Mouse (Mus musculus) ovary, postnatal 10 days (tissue): ENCODE data around the gene Olfr1111.
"Not testable (repeated sequence)": the region's sequence is repeated elsewhere in the genome, so short reads cannot be mapped to it uniquely, and the experiment has no call there.

ENCODE experiments used
- DNase-seq: peaks from one replicate; pipeline ENCODE4 v3.0.0; 2022; ENCODE audit warnings: low spot score

Olfr1111 gene

DNA sequence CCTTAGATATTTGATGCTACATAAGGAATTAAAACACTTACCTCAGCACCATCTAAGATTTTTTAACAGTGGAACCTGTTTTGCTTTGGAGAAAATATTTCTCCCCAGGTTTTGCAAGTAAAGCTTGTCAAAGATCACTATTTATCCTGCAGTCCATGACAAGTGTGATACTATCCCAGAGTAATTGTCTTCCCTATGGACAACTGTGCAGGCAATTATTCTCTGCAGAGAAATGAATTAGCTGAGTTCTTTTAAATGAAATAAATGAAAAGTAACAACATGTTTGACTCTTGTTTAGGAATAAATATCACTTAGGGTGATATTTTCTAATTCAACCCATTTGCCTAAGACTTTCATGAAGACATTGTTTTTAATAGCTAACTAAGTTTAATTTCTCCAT, at the start of gene Olfr1111:
Olfr1111 (minus strand) TSS at position 101 of the 400 bp plus-strand sequence.
- DNase-seq = no peak

DNA sequence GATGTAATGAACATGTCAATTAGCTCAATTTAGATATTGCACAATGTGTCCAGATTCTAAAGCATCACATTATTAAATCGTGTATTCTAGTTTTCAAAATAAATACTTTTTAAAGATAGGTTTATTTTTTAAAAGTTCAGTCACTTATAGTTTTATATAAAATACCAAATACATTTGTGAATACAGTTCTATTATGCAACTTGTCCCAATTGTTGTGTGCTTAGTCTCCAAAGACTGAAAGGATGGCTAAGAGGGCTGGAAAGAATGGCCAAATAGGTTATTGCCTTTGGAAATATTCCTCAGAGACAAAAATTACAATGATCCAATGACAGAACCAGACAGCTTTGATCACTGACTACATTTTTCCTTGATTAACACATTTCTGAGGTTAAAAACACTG, 35.1 kb upstream of the Olfr1111 start, which contains the start of gene Olfr1112:
Olfr1112 (plus strand) TSS at position 301 of the 400 bp plus-strand sequence.
- no peak for DNase-seq

DNA sequence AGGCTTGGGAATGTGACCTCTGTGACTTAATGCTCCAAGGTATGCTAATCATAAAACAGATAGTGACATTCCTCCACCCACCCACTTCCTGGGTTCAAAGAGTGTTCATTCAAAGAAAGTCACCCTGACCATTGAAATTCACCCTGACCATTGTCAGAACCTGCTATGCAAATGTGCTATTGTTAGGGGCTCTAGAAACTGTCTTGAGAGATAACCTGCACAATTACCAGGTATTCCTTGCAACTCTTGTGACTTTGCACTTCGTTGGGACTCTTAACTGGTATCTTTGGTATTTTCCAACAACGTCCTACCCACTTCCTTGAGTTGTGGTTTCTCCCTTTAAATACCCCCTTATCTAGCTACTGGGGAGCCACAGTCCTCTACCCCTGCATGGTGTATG, 15.3 kb upstream of the Olfr1111 start:
- not testable (repeated sequence) for DNase-seq

DNA sequence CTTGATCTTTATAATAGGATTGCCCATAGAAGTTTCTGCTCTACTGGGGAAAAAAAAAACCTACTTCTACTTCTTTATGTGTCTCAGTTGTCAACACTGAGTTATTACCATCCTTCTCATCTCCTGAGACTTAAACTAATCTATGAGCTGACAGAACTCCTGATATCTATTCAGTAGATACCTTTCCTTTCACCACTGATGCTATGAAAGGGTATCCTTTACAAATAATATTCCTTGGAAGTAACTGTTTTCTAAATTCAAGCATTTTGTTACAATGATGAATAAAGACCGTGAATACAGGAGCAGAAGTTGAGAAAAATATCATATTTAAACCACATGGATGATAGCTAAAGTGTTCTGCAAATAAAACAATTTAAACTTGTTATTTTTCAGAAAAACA, 12.2 kb downstream of the Olfr1111 start, which contains the start of gene Olfr1110:
Olfr1110 (minus strand) TSS at position 101 of the 400 bp plus-strand sequence.
- no peak for DNase-seq

DNA sequence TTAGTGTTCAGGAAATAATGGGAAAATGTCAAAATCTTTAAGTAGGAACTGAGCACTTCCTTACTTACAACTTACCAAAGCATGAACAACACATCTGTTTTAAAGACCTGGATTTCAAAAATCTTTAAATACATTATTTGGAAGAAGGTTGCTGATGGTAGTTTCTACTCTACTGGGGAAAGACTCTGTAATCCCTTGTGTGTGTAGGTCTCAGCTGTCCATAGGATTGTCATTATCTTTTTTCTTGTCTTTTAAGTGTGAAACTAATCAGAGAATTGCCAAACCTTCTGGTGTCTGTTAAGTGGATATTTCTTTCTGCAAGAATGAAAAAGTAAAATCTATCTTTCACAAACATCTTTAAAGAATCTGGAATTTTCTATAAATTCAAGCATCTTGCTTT, 38.0 kb downstream of the Olfr1111 start, which contains the start of gene Olfr259:
Olfr259 (minus strand) TSS at position 101 of the 400 bp plus-strand sequence.
- no peak for DNase-seq
